Mouse (Mus musculus) limb, embryonic 10.5 days (tissue): ENCODE results near the gene Usp20. TPM values are rescaled to one million over a fixed set of nuclear protein-coding genes. Genes with fewer than 3 reads are reported as not detected.

Experiments used
- DNase-seq: peaks from one replicate; pipeline ENCODE4 v3.0.0-alpha.2; 2017; ENCODE audit warnings: low spot score
- H3K27ac ChIP-seq: fragments of 300-500 bp; sonication (generic); 2 replicates; pipeline ENCODE4 v1.5.1; 2016; ENCODE audit warnings: mild to moderate bottlenecking
- H3K27me3 ChIP-seq: fragments of 300-500 bp; sonication (generic); 2 replicates; pipeline ENCODE4 v1.6.1; 2016; ENCODE audit warnings: low read depth, mild to moderate bottlenecking; ENCODE audit not compliant: poor library complexity, severe bottlenecking
- H3K36me3 ChIP-seq: fragments of 300-500 bp; sonication (generic); 2 replicates; pipeline ENCODE4 v1.6.1; 2016; ENCODE audit warnings: mild to moderate bottlenecking, moderate library complexity
- H3K4me1 ChIP-seq: fragments of 300-500 bp; sonication (generic); 2 replicates; pipeline ENCODE4 v1.6.1; 2016
- H3K4me3 ChIP-seq: fragments of 300-500 bp; sonication (generic); 2 replicates; pipeline ENCODE4 v1.5.1; 2016; ENCODE audit warnings: mild to moderate bottlenecking, moderate library complexity
- H3K9me3 ChIP-seq: fragments of 300-500 bp; sonication (generic); replicated peaks from 2 replicates; pipeline ENCODE4 v1.6.1; 2016; ENCODE audit warnings: mild to moderate bottlenecking
- WGBS: fragments of 180-500 bp; shearing (Covaris S2); methylation state at CpG from one replicate; pipeline ENCODE4 v1.1.7; 2016; 5-methylcytosine and 5-hydroxymethylcytosine counted together
- polyA plus RNA-seq: library from polyadenylated mRNA; unstranded; fragments of >200 nt; fragmentation: Nextera tagmentation; extraction: Ambion mirVana; gene quantifications from 2 replicates; pipeline ENCODE4 v1.2.1, GENCODE M21; 2016

Usp20 gene
- polyA plus RNA-seq, 1 experiment from 2014 or later = 18.1 TPM

DNA sequence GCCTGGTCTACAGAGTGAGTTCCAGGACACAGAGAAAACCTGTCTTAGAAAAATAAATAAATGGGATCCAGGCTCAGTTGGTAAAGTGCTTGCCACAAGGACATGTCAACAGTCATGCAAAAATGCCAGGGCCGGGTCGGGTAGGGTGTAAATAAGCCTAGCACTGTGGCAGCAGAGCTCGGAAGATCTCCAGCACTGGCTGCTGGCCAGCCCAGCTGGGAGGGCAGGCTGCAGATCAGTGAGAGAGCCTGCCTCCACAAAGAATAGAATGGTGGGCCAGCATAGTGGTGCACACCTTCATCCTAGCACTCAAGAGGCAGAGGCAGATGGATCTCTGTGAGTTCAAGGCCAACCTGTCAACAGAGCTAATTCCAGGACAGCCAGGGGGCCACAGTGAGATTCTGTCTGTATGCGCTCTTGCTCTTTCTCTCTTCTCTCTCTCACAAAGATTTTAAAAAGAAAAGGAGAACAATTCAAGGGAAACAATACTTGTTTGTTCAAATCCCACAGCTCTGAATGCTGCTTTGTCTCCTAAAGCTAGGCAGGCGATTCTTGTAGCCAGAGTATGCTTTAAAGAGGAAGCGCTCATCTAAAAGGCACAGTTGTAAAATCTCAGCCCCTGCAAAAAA, 75.6 kb downstream of the Usp20 start:
- WGBS = 90% methylated on average over 6 of the region's 6 CpGs
- Histone ChIP-seq H3K9me3 (no peaks in the 10 kb centered on the region), H3K4me3 (no peak overlapping the region), H3K4me1 (peaks cover 7% of the 10 kb centered on the region), H3K36me3 (peaks cover 56% of the 10 kb centered on the region), H3K27me3 (no peaks in the 10 kb centered on the region), H3K27ac (no peak overlapping the region)
- DNase-seq = no peak

- no peak overlapping the region for H3K4me3 ChIP-seq
- no peak overlapping the region for H3K27ac ChIP-seq
- DNase-seq = no peak
- H3K9me3 ChIP-seq = no peaks in the 10 kb centered on the region
- peaks cover 12% of the 10 kb centered on the region for H3K4me1 ChIP-seq
- no peaks in the 10 kb centered on the region for H3K27me3 ChIP-seq
- H3K36me3 ChIP-seq = peaks cover 50% of the 10 kb centered on the region
- WGBS = 90% methylated on average over 4 of the region's 4 CpGs
Observed at GRCm38 (mm10) chr2:31058443-31058842, 76.4 kb downstream of the Usp20 start.

DNA sequence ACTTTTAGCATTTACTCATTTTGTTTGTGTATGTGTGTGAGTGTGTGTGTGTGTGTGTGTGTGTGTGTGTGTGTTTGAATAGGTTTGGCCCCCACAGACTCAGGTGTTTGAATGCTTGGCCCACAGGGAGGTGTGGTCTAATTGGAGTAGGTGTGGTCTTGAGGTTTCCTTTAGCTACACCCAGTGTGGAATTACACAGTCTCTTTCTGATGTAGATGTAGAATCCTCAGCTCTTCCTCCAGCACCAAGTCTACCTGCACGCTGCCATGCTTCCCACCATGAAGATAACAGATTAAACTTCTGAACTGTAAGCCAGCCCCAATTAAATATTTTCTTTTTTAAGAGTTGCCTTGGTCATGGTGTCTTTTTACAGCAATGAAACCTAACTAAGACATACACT, 78.2 kb downstream of the Usp20 start:
- no peaks in the 10 kb centered on the region for H3K9me3 ChIP-seq
- peaks cover 12% of the 10 kb centered on the region for H3K4me1 ChIP-seq
- 96% methylated on average over 1 of the region's 1 CpGs for WGBS
- no peak overlapping the region for H3K4me3 ChIP-seq
- DNase-seq = no peak
- H3K27me3 ChIP-seq = no peaks in the 10 kb centered on the region
- peaks cover 40% of the 10 kb centered on the region for H3K36me3 ChIP-seq
- H3K27ac ChIP-seq = no peak overlapping the region

GRCm38 (mm10) chr2:31060787-31061730, 79.0 kb downstream of the Usp20 start:
- Histone ChIP-seq H3K9me3 (no peaks in the 10 kb centered on the region), H3K4me3 (no peak overlapping the region), H3K36me3 (peaks cover 33% of the 10 kb centered on the region), H3K27ac (no peak overlapping the region), H3K4me1 (peaks cover 12% of the 10 kb centered on the region), H3K27me3 (no peaks in the 10 kb centered on the region)
- DNase-seq = no peak
- 89% methylated on average over 28 of the region's 28 CpGs for WGBS

DNA sequence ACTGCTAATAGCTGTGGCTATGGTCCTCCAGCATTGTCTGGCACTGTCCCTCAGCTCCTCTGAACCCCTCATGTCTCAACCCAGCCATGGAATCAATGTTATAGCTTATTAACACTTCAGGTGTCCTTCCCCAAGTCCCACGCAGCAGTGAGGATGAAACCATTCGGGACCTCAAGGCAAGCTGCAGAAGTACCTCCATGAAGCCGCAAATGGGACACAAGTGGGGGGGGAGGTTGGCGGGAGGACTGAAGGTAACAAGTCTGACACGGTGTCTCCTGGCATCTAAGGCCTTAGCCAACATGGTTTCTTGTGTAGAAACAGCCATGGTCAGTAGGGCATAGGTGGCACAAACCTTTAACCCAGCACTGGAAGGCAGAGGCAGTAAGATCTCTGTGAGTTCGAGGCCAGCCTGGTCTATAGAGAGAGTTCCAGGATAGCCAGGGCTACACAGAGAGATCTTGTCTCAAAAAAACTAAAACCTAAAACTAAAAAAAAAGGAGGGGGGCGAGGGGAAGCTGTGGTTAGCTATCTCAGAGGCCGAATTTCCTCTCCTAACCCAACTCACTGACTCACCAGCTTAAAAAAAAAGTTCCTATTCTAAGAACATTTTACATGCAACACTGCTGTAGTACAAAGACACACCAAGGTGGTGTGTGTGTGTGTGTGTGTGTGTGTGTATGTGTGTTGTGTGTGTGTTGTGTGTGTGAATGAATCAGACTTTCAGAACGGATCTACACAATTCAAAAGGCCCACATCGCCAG, 80.0 kb downstream of the Usp20 start:
- no peak for DNase-seq
- Histone ChIP-seq H3K36me3 (peaks cover 24% of the 10 kb centered on the region), H3K4me3 (no peak overlapping the region), H3K27me3 (no peaks in the 10 kb centered on the region), H3K27ac (no peak overlapping the region), H3K4me1 (peaks cover 18% of the 10 kb centered on the region), H3K9me3 (no peaks in the 10 kb centered on the region)
- WGBS = 95% methylated on average over 10 of the region's 10 CpGs

GRCm38 (mm10) chr2:31066019-31066789, 84.1 kb downstream of the Usp20 start:
- peak overlapping the region; percentile 86; the same call in 1 of the 2 replicates for H3K27ac ChIP-seq

DNA sequence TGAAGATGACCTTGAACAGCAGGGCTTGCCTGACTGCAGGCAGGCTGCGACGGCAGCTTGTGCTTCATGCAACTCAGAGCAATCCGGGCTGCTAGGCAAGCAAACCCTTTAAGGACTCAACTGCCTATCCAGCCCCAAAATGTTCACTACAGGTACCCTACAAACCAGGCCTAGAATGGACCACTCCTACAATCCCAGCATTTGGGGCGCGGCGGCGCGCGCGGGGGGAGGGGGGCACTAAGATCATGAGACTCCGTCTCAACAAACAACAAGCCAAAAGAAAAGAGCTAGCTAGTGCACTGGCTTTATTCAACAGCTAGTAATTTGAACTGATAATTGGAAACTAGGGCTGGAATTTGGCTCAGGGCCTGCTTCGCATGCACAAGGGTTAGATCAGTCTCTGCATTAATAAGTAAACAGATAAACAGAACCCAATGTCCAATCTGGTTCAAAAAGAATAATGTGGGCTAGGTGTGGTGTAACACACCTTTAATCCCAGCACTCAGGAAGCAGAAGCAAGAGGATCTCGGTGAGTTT, 85.0 kb downstream of the Usp20 start:
- Histone ChIP-seq H3K27me3 (no peaks in the 10 kb centered on the region), H3K27ac (peak overlapping the region; percentile 86; the same call in 1 of the 2 replicates), H3K36me3 (peaks cover 6% of the 10 kb centered on the region; the same call in 1 of the 2 replicates), H3K4me3 (no peak overlapping the region), H3K9me3 (no peaks in the 10 kb centered on the region), H3K4me1 (peaks cover 37% of the 10 kb centered on the region)
- DNase-seq = no peak
- WGBS = 91% methylated on average over 13 of the region's 13 CpGs

More at GRCm38 (mm10) chr2:31066019-31066789, 84.1 kb downstream of the Usp20 start:
- DNase-seq = no peak
- whole genome bisulfite sequencing = 78% methylated on average over 11 of the region's 11 CpGs
- Histone ChIP-seq H3K36me3 (peaks cover 9% of the 10 kb centered on the region; the same call in 1 of the 2 replicates), H3K27me3 (no peaks in the 10 kb centered on the region), H3K4me1 (peaks cover 38% of the 10 kb centered on the region), H3K4me3 (no peak overlapping the region), H3K9me3 (no peaks in the 10 kb centered on the region)

GRCm38 (mm10) chr2:31067696-31068245, 85.7 kb downstream of the Usp20 start:
- 66% methylated on average over 7 of the region's 7 CpGs for WGBS
- no peaks in the 10 kb centered on the region for H3K27me3 ChIP-seq
- DNase-seq = no peak
- H3K36me3 ChIP-seq = peaks cover 12% of the 10 kb centered on the region
- peaks cover 32% of the 10 kb centered on the region for H3K4me1 ChIP-seq
- H3K27ac ChIP-seq = peak overlapping the region; percentile 86
- H3K9me3 ChIP-seq = no peaks in the 10 kb centered on the region
- no peak overlapping the region for H3K4me3 ChIP-seq

- Histone ChIP-seq H3K4me3 (no peak overlapping the region), H3K27ac (peak overlapping the region; percentile 86), H3K36me3 (peaks cover 19% of the 10 kb centered on the region), H3K4me1 (peaks cover 28% of the 10 kb centered on the region), H3K27me3 (no peaks in the 10 kb centered on the region), H3K9me3 (no peaks in the 10 kb centered on the region)
- 42% methylated on average over 13 of the region's 13 CpGs for WGBS
- DNase-seq = peak; percentile 59
Observed at GRCm38 (mm10) chr2:31068246-31069113, 86.4 kb downstream of the Usp20 start.

DNA sequence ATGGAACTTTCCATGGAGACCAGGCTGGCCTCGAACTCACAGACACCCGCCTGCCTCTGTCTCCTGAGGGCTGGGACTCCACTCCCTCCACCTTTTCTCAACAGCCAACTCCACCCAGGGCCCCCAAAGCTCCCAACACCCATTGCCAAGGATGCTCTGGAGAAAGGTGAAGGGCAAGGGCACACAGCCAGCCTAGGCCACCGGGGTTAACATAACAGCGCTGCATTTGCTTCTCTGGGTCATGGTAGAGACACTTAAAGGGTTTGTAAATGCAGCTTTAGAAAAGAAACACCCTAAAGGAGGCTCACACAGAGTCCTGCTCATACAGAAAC, 87.0 kb downstream of the Usp20 start:
- H3K4me3 ChIP-seq = no peak overlapping the region
- no peaks in the 10 kb centered on the region for H3K9me3 ChIP-seq
- no peak for DNase-seq
- no peaks in the 10 kb centered on the region for H3K27me3 ChIP-seq
- H3K4me1 ChIP-seq = peaks cover 28% of the 10 kb centered on the region
- H3K36me3 ChIP-seq = peaks cover 22% of the 10 kb centered on the region
- 84% methylated on average over 4 of the region's 4 CpGs for WGBS
- peak overlapping the region; percentile 86 for H3K27ac ChIP-seq

GRCm38 (mm10) chr2:31069506-31069905, 87.4 kb downstream of the Usp20 start:
- 95% methylated on average over 7 of the region's 7 CpGs for WGBS
- peaks cover 28% of the 10 kb centered on the region for H3K4me1 ChIP-seq

More at GRCm38 (mm10) chr2:31069506-31069905, 87.4 kb downstream of the Usp20 start:
- Histone ChIP-seq H3K4me3 (no peak overlapping the region), H3K27ac (peak overlapping the region; percentile 86), H3K36me3 (peaks cover 20% of the 10 kb centered on the region), H3K9me3 (no peaks in the 10 kb centered on the region), H3K27me3 (no peaks in the 10 kb centered on the region)
- no peak for DNase-seq
